Mouse (Mus musculus): ENCODE measurements around the gene Pidd1.
"Not testable (repeated sequence)": the region's sequence is repeated elsewhere in the genome, so short reads cannot be mapped to it uniquely, and the experiment has no call there.

The Pidd1 gene

GRCm38 (mm10) chr7:141457986-141458660, 14.3 kb upstream of the Pidd1 start:
- DNase-seq (ENCODE audit: low spot score) = no peak

GRCm38 (mm10) chr7:141457236-141457635, 13.4 kb upstream of the Pidd1 start:
- DNase-seq (ENCODE audit: low spot score) = no peak

- DNase-seq (ENCODE audit: low spot score) = no peak
Measured at GRCm38 (mm10) chr7:141456739-141457138, 12.9 kb upstream of the Pidd1 start.

GRCm38 (mm10) chr7:141455610-141456314, 11.9 kb upstream of the Pidd1 start:
- DNase-seq (ENCODE audit: low spot score) = no peak

- DNase-seq (ENCODE audit: low spot score) = peak; percentile 85
Measured at GRCm38 (mm10) chr7:141454967-141455551, 11.2 kb upstream of the Pidd1 start, which contains the start of gene Pnpla2. Gene Pnpla2, plus strand, starts transcription at chr7:141455198.

- DNase-seq (ENCODE audit: low spot score) = no peak
Measured at GRCm38 (mm10) chr7:141453636-141454035, 9.8 kb upstream of the Pidd1 start.

GRCm38 (mm10) chr7:141451928-141452327, 8.1 kb upstream of the Pidd1 start:
- DNase-seq (ENCODE audit: low spot score) = no peak

- peak; percentile 87 for DNase-seq (ENCODE audit: low spot score)
Measured at GRCm38 (mm10) chr7:141447110-141447991, 3.5 kb upstream of the Pidd1 start, which contains the start of gene Rplp2. Gene Rplp2, plus strand, starts transcription at chr7:141447370.

GRCm38 (mm10) chr7:141446374-141446773, 2.5 kb upstream of the Pidd1 start:
- DNase-seq (ENCODE audit: low spot score) = not testable (repeated sequence)

GRCm38 (mm10) chr7:141443081-141443821, 574 bp downstream of the Pidd1 start:
- no peak for DNase-seq (ENCODE audit: low spot score)

- DNase-seq (ENCODE audit: low spot score) = no peak
Measured at GRCm38 (mm10) chr7:141442199-141442598, 1.6 kb downstream of the Pidd1 start.

GRCm38 (mm10) chr7:141441460-141441859, 2.4 kb downstream of the Pidd1 start:
- no peak for DNase-seq (ENCODE audit: low spot score)

GRCm38 (mm10) chr7:141440613-141441012, 3.2 kb downstream of the Pidd1 start:
- DNase-seq (ENCODE audit: low spot score) = no peak

- DNase-seq (ENCODE audit: low spot score) = no peak
Measured at GRCm38 (mm10) chr7:141439811-141440210, 4.0 kb downstream of the Pidd1 start.

GRCm38 (mm10) chr7:141439140-141439679, 4.6 kb downstream of the Pidd1 start:
- DNase-seq (ENCODE audit: low spot score) = no peak

- DNase-seq (ENCODE audit: low spot score) = no peak
Measured at GRCm38 (mm10) chr7:141438201-141438968, 5.4 kb downstream of the Pidd1 start.

- peak; percentile 70 for DNase-seq (ENCODE audit: low spot score)
Measured at GRCm38 (mm10) chr7:141437178-141438120, 6.4 kb downstream of the Pidd1 start, which contains the start of gene Slc25a22. Gene Slc25a22, minus strand, starts transcription at chr7:141437892.

GRCm38 (mm10) chr7:141436523-141436892, 7.3 kb downstream of the Pidd1 start:
- no peak for DNase-seq (ENCODE audit: low spot score)
